Mouse (Mus musculus) CH12F3 (cell line): ENCODE data around the gene Frem1.

Source experiments
- in situ Hi-C: fragments of 300-500 bp; cut with MboI; formaldehyde crosslinking; loops from 2 replicates; pipeline ENCODE4 v1.14.3; 2020; ENCODE audit warnings: low sequenced_read_pairs

The Frem1 gene

DNA sequence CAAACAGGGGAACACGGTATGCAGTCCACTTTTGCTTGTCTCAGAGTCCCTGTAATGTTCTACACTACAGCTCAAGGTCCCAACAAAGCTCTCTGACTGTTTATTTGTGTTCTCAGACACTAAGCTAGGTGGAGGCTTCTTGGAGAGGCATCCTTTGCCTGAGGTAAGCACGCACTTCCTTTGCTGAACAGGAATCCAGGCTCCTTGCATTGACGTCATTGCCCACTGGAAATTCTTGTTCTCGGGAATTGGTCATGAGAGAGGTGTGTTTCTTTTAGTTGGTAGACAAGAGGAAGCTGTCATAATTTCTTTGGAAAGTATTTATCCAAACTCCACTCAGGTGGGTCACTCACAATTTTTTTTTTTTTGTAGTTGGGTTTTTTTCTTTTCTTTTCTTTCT lies 176.6 kb downstream of the Frem1 start:
- in situ Hi-C loops = no loop called here

DNA sequence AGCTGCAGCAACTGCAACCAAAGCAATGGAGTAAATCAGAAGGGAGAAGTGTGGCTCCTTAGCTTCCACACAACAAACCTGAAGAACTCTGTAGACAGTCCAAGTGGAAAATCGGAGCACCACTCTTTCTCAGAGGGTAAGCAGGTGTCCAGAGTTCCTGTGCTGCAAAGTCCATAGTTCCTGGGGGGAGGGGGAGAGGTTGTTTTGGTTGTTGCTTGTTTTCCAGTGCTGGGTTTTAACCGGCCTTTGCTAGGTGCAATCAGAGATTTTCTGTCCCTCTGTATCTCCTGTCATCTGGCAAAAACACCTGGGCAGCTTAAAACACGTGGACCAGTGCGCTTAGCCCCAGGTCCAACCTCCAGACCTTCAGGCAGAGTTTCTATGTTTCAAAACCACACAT lies 177.3 kb downstream of the Frem1 start:
- in situ Hi-C loops = no loop called here

DNA sequence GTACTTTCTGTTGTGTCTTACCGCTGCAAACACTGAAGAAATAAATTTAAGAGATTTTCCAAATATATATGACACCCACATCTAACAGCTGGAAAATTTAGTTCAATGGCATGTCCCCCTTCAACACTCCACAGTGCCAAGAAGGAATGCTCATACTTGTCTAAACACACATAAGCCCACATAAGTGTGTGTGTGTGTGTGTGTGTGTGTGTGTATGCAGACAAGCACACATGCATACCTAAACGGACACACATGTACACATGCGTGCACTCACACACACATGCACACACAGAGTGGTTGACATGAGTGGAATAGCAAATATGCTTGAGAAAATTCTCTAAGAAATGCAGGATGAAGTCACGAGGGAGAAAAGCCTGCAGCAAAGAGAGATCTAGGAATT lies 179.6 kb downstream of the Frem1 start:
- in situ Hi-C loops = no loop called here

DNA sequence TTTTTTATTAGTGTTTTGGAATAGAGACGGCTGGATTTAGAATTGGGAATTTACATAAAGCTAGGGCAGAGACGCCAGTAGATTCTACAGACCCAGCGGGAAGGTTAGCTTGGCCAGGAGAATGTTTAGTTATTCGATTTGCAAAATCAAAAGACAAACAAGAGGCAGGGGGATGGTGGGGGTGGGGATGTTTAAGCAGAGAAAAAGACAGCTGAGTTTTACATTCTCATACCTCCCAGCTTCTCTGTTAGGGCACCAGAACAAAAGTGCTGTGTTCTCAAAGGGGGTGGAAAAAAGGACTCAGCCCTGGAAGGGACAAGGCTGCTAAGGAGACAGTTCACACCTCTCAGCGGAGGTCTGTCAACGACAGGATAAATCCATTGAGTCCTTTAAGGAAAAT lies 180.0 kb downstream of the Frem1 start:
- in situ Hi-C loops = no loop called here

DNA sequence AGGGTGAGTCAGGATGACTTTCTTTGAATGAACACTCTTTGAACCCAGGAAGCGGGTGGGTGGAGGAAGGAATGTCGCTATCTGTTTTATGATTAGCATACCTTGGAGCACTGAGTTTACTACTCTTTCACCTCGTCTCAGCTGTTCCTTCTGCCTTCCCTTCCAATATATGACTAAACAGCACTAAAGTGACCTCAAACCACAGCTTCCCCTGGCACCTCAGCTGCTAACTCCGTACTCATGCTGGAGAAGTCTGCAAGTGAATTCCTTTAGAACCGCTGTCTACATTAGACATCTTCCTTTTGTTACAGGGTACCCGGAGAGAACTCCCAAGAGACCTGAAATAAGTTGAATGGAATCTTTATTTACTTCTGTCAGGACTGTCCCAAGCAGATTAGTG lies 181.2 kb downstream of the Frem1 start:
- in situ Hi-C loops = no loop called here

DNA sequence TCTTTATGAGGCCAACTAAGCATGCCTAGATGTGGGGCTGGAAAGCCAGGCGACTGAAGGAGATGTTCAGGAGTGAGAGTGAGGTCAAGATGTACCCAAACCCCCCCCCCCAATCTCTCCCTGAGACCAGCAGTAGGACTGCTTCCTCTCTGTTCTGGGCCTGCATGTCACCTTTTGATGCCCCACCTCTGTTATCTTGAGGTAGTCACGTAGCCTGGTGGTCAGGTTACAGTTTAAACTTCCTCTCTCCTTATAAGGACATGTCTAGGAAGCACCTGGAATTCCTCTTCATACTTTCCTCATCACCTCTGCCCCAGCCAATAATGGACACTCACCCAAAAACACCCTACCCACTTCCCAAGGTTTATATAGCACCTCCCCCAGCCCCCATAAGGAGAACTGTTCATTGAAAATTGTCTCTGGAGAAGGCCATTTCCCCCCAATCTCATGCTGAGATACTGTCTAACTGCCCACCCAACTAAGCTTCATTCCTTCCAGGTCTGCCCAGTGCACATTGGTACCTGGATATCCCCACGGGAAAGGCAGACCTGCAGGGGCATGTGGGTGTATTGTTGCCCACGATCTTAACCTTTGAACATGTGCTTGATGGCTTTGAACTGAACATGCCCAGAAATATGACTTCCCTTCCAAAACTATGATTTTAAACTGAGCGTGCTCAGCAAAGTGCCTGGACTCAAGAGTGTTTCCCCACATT lies 184.3 kb downstream of the Frem1 start:
- in situ Hi-C loops = no loop called here

DNA sequence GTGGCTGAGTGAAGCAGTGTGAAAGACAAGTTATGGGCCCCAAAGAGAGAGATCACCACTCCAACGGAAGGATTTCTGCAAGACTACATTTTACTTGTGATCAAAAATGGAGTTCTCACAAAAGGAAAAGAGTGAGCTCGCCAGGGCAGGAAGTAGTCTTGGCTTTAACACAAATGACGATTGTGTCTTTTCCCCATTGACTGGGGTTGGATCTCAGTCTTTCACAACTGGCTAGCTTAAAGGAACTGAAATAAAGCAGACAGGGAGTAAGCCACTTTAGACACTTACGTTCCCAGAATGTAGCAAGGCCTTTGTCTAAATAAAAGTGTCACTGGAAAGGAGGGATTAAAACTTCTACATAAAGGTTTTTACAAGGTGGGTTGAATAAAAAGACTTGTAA lies 185.0 kb downstream of the Frem1 start:
- in situ Hi-C loops = no loop called here

DNA sequence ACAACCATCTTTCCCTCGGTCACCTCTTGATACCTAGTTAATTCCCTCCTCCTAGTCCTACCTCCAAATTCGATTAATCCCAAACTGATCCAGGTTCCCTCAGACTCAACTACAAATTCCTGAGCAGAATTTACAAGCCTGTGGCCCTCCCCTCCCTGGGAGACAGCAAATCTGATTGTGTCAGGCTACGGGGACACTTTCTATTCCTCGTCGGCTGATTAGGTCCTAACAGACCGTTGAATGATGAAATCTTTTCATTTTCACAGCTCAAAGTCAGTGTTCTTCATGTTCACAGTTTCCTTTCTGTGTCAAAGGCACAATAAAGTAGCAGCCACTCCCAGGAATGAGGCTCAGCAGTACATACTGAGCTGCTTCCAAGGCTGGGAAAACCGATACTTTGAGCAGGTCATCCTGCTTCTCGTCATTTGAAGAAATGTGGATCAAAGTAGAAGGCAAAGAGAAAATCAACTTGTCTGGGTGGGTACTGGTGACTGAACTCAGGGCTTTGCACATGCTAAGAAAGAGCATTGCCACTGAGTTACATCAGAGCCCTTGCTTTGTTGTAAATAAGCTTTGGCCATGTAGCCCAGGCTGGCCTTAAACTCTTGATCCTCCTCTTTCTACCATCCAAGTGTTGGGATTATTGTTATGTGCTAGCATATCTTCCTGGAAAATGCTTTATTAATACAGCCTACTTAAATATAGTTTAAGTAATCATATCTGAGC lies 187.0 kb downstream of the Frem1 start:
- in situ Hi-C loops = no loop called here

DNA sequence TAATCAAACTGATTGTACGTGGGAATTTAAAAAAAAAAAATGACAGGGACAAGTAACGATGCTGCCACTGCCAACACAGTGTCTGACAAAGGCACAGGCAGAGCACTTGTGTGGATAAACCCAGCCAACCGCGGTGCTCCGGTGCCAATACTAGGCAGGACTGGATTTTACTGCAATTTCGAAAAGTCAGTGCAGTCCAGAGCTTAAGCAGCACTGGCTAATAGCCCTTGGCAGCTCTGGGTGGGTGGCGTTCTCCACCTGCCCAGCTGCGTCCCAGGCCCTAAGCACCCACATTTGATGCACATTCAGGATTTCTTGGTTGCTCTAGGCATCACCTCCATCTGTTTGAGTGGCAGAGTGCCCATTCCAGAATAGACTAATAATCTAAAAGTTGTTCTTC lies 188.8 kb downstream of the Frem1 start:
- in situ Hi-C loops = no loop called here

DNA sequence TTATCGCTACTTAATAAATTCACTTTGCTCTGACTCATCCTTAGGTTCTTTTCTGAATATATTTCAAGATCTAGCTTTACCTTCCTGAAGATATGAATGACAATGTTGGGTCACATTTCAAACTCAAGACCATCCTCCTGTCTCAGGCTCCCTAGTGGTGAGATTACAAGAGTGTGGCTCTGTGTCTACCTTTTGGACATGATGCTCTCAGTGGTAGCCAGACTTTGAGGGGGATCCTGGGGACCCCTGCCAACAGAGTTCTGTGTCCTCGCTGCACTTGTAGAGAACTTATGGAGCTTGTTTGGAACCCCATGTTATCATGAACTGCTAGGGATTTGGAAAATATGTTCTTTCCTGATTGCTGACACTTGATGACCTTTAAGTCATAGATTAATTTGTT lies 190.7 kb downstream of the Frem1 start:
- in situ Hi-C loops = no loop called here

DNA sequence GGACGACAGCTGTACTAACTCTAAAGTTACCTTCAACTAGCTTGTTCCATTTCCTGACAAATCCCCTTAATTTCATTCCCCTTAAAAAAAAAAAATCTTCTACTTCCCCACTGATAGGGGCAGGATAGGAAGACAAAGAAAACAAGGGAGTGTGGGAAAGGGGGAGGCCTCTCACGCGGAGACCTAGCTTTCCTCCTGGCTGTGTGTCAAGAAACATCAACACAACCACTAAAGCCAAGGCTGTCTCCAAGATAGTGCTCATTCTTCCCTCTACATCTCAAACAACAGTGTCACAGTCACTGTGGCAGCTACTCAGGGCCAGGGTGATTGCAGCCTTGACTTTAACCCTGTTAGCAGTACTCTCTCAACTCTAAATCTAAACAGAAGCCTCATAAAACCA lies 191.6 kb downstream of the Frem1 start:
- in situ Hi-C loops = no loop called here

DNA sequence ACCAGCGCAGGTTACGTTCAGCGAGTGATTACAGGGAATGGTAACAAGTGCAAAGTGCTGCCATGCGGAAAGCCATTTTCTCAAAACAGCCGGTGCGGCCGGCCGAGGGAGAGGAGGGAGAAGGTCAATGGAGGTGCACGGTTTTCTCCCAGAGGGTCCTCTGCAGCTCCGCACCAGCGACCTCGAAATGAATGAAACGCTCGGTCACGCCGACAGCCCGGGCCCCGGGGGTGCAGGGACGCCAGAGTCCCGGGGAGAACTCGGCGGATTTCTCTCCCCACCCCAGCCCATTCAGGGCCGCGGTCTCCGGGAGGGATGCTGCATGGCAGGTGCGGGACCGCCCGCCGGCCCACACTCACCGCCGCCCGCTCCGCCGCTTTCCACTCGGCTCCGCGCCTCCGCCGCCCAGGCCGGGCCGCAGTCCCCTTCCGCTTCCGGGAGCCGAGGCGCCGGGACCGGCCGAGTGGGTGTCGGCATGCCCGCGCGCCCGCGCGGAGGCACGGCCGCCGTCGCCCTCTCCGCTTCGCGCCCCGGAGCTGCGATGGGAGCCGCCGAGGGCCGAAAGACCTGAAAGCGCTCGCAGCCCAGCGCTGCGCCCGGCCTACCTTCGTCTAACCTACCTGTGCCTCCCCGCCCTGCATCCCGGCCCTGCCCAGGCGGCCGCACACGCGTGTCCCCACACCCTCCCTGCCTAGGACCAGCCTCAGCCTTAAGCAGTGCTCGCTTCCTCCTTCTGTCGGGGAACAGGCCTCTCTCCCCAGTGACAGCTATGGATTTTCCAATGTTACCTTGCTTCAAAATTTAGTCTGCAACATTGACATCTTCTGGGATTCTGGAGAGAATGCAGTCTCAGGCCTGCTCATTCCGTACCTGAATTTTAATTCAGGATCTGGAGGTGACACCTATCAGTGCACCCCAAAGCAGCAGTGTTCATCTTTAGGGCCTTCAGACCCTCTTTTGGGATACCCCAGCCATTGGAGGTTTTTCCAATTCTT lies 192.7 kb downstream of the Frem1 start, which contains the start of gene Zdhhc21:
Gene Zdhhc21, minus strand, starts transcription at position 828 of the 995 bp plus-strand sequence.
- in situ Hi-C loops = no loop called here

DNA sequence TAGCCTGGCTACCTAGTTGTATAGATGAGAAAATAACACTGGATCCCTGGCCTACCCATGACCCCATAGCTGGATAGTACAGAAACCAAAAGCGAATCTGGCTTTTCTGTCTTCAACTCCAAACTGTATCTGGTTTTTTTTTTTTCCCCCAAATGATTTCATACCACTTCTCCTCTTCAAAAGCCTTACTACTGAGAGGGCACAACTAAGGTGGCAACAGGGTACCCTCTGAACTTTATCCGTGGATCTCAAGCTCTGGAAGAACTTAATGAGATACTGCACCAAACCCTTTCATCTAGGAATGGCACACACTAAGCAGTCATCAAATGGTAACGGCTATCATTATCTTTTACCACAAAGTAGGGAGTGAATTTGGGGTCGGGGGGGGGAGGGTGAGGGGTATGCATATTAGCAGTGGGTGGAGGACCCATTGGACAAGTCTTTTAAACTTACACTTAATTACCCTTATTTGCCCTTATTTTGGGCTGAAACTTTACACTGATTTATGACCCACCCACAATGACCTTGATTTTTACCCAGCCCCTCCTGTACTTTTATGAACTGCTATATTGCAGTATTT lies 193.6 kb downstream of the Frem1 start:
- in situ Hi-C loops = no loop called here

DNA sequence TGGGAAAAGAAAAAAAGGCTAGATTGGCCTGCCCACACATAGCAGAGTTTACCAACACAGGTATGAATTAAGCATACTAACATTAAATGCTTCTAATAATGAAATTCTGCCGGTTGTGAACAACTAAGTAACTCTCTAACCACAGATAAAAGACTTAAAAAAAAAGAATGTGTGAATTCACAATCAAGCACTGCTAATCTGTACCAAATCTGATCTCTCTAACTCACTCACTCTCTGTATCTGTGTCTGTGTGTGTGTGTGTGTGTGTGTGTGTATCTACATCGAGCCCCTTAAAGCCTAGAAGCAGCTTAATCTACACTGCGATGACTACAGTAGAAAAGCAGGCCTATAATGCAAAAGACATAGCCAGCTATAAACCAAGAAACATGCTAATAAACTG lies 195.2 kb downstream of the Frem1 start:
- in situ Hi-C loops = no loop called here

DNA sequence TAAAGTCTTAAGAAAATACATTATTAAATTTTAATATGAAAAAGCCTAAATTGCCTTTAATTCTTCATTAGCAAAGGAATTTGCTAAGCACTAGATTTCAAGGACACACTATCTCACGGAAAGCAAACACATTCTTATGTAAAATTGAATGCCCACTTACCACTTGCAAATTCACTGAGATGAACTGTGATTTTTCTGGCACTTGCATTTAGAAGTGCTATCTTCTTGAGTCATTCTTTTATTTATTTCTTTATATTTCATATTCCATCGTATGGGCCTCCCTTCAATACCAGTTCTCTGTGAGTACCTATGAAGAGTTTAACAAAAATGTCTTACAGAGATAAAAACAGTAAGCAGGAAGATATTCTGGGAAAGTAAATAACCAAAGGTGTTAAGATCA lies 198.3 kb downstream of the Frem1 start:
- in situ Hi-C loops = no loop called here

DNA sequence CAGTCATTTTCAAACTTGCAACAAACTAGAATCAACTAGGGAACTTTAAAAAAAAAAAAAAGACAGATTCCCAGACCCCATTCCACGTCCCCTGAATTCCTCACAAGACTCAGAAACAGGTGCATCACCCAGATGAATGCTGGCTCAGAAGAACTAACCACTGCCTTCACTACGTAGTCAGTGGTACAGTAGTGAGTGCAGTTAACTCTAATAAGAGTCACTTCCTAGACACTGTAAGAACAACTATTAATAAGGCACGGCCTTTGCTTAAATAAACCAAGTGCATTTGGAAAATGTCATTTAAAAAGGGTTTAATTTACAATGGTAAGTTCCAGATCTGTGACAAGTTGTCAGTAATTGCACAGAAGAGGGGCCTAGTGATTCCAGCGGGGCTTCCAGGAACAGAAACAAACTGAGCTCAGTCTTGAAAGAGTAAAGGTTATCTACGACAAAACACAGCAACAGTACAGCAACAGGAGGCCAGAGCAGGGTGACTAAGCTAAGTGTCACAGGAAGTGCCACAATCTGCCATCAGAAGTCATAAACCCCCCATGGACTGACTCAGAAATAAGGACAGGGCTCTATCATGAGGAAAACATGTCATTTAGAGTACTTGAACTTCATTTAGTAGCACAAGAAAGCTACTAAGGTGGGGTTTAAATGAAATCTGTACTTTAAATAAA lies 203.4 kb downstream of the Frem1 start:
- in situ Hi-C loops = no loop called here
